15 mouse cellular contexts compared by ENCODE assay signal in genomic region chr2:5033546-5034420, GRCm38 (mm10). TPM values are rescaled to one million over a fixed set of nuclear protein-coding genes. Genes with fewer than 3 reads are reported as not detected.
DNase-seq lines count a peak whose midpoint lies in the region; ATAC-seq and TF ChIP-seq lines count a peak whose summit lies in the region.
"Had no signal": no experiment of that assay in that cellular context is flagged by ENCODE, and none has a peak within 500 bp of the region (broad histone marks: within the 10 kb centered on the region; RNA-seq: fewer than 3 reads in every experiment).

No protein-coding gene starts in this region.

- peak; percentile 38 to 42 for DNase-seq in heart, adult 2 months
- no peak for DNase-seq in heart, embryonic 10.5 days (ENCODE audit: low spot score)
- DNase-seq in midbrain, embryonic 11.5 days (ENCODE audit: low spot score, missing footprints): peak; percentile 61
- DNase-seq in midbrain, postnatal 0 days (ENCODE audit: low spot score): no peak
- no peak for DNase-seq in liver, embryonic 13.5 days
- no peak for DNase-seq in thymus, postnatal 10 days (ENCODE audit: low spot score in 2 of 2)
- no peak for DNase-seq in left cerebral cortex, adult 11 months (ENCODE audit: low spot score)
- DNase-seq: adrenal gland, postnatal 14 days; cerebellum, adult 11 months; kidney, adult 18-20 months; thymus, postnatal 36 days had no signal

- intact Hi-C loops in heart, adult 2 months (cut with DNase I): no loop called here

- no peak overlapping the region for H3K4me2 ChIP-seq in midbrain, embryonic 11.5 days
- no peak overlapping the region for H3K4me2 ChIP-seq in midbrain, postnatal 0 days (ENCODE audit: low read depth, low read length, poor library complexity, severe bottlenecking)
- no peak overlapping the region for H3K4me2 ChIP-seq in liver, embryonic 13.5 days
- H3K4me2 ChIP-seq: forebrain, embryonic 13.5 days had no signal

- 65% methylated on average over 14 of the region's 15 CpGs for WGBS in heart, adult 2 months
- 58% methylated on average over 15 of the region's 15 CpGs for WGBS in heart, embryonic 10.5 days
- 79% methylated on average over 14 of the region's 15 CpGs for WGBS in midbrain, embryonic 11.5 days
- WGBS in midbrain, postnatal 0 days: 70% methylated on average over 14 of the region's 15 CpGs
- 42% methylated on average over 13 of the region's 15 CpGs for WGBS in liver, embryonic 13.5 days (ENCODE audit: insufficient replicate concordance)

- H3K27me3 ChIP-seq in heart, adult 2 months (ENCODE audit: control insufficient read depth, insufficient read depth, low read length): no peaks in the 10 kb centered on the region
- no peaks in the 10 kb centered on the region for H3K27me3 ChIP-seq in heart, embryonic 10.5 days (ENCODE audit: insufficient read depth, poor library complexity, severe bottlenecking)
- no peaks in the 10 kb centered on the region for H3K27me3 ChIP-seq in midbrain, embryonic 11.5 days (ENCODE audit: control insufficient read depth, insufficient read depth, low read length)
- no peaks in the 10 kb centered on the region for H3K27me3 ChIP-seq in midbrain, postnatal 0 days (ENCODE audit: insufficient read depth, low read length)
- H3K27me3 ChIP-seq in liver, embryonic 13.5 days: no peaks in the 10 kb centered on the region
- H3K27me3 ChIP-seq: forebrain, embryonic 13.5 days had no signal

- no peak overlapping the region for H3K4me3 ChIP-seq in heart, adult 2 months
- no peak overlapping the region for H3K4me3 ChIP-seq in heart, embryonic 10.5 days
- H3K4me3 ChIP-seq in midbrain, embryonic 11.5 days (ENCODE audit: low read depth, low read length): no peak overlapping the region
- no peak overlapping the region for H3K4me3 ChIP-seq in midbrain, postnatal 0 days (ENCODE audit: low read depth, low read length)
- H3K4me3 ChIP-seq in liver, embryonic 13.5 days (replicated peaks): no peak overlapping the region
- H3K4me3 ChIP-seq: forebrain, embryonic 13.5 days had no signal

- ATAC-seq in midbrain, embryonic 11.5 days (ENCODE audit: low FRiP score): no peak
- no peak for ATAC-seq in midbrain, postnatal 0 days (ENCODE audit: low FRiP score)
- peak; percentile 77 for ATAC-seq in liver, embryonic 13.5 days (ENCODE audit: low read depth)
- no peak for ATAC-seq in CD4-positive, CD25-positive, alpha-beta regulatory T cell, adult 4 months
- ATAC-seq: forebrain, embryonic 13.5 days had no signal

- no peaks in the 10 kb centered on the region for H3K79me2 ChIP-seq in heart, adult 2 months (replicated peaks; ENCODE audit: control insufficient read depth, insufficient read depth, low read length)

- TF ChIP-seq CTCF in heart, adult 2 months (IDR thresholded peaks at IDR 0.05): no peak
- TF ChIP-seq CTCF in midbrain, postnatal 0 days (IDR thresholded peaks at IDR 0.05): no peak

- no peaks in the 10 kb centered on the region for H3K9me3 ChIP-seq in heart, embryonic 10.5 days
- no peaks in the 10 kb centered on the region for H3K9me3 ChIP-seq in midbrain, embryonic 11.5 days (ENCODE audit: control insufficient read depth, low read length)
- no peaks in the 10 kb centered on the region for H3K9me3 ChIP-seq in midbrain, postnatal 0 days (ENCODE audit: low read length)
- H3K9me3 ChIP-seq in liver, embryonic 13.5 days (replicated peaks): no peaks in the 10 kb centered on the region
- H3K9me3 ChIP-seq: forebrain, embryonic 13.5 days had no signal

- TF ChIP-seq POLR2A in heart, adult 2 months (IDR thresholded peaks at IDR 0.05; ENCODE audit: insufficient read depth, low read depth, low read length): no peak

- TF ChIP-seq EP300 in heart, adult 2 months (IDR thresholded peaks at IDR 0.05; ENCODE audit: insufficient read depth, low read depth, low read length): no peak

- 0 out of 2 replicates have a peak, but pooled peaks cover 2% of the 10 kb centered on the region for H3K36me3 ChIP-seq in heart, adult 2 months (ENCODE audit: control insufficient read depth, insufficient read depth, low read length)
- no peaks in the 10 kb centered on the region for H3K36me3 ChIP-seq in heart, embryonic 10.5 days
- H3K36me3 ChIP-seq in midbrain, embryonic 11.5 days (ENCODE audit: control insufficient read depth, insufficient read depth, low read length): no peaks in the 10 kb centered on the region
- peaks cover 17% of the 10 kb centered on the region; the same call in 1 of the 2 replicates for H3K36me3 ChIP-seq in midbrain, postnatal 0 days (ENCODE audit: insufficient read depth, low read length)
- H3K36me3 ChIP-seq in liver, embryonic 13.5 days: peaks cover 62% of the 10 kb centered on the region

- H3K4me1 ChIP-seq in heart, adult 2 months (ENCODE audit: control insufficient read depth, insufficient read depth, low read length): peaks cover 1% of the 10 kb centered on the region; the same call in 1 of the 2 replicates
- H3K4me1 ChIP-seq in heart, embryonic 10.5 days: no peaks in the 10 kb centered on the region
- no peaks in the 10 kb centered on the region for H3K4me1 ChIP-seq in midbrain, embryonic 11.5 days (ENCODE audit: control insufficient read depth, insufficient read depth, low read length)
- H3K4me1 ChIP-seq in midbrain, postnatal 0 days (ENCODE audit: insufficient read depth, low read length): no peaks in the 10 kb centered on the region
- peaks cover 30% of the 10 kb centered on the region for H3K4me1 ChIP-seq in liver, embryonic 13.5 days (replicated peaks)

- no peak overlapping the region for H3K27ac ChIP-seq in heart, adult 2 months
- no peak overlapping the region for H3K27ac ChIP-seq in heart, embryonic 10.5 days
- H3K27ac ChIP-seq in midbrain, embryonic 11.5 days (ENCODE audit: low read depth, low read length): no peak overlapping the region
- no peak overlapping the region for H3K27ac ChIP-seq in midbrain, postnatal 0 days (ENCODE audit: low read depth, low read length)
- H3K27ac ChIP-seq in liver, embryonic 13.5 days: peak overlapping the region; percentile 63
- H3K27ac ChIP-seq: forebrain, embryonic 13.5 days had no signal

- H3K9ac ChIP-seq in heart, adult 2 months (ENCODE audit: low read depth, low read length): no peak overlapping the region
- no peak overlapping the region for H3K9ac ChIP-seq in midbrain, embryonic 11.5 days (ENCODE audit: low read length)
- H3K9ac ChIP-seq in midbrain, postnatal 0 days (replicated peaks; ENCODE audit: low read length, poor library complexity, severe bottlenecking): no peak overlapping the region
- H3K9ac ChIP-seq in liver, embryonic 13.5 days: 0 out of 2 replicates have a peak overlapping the region, but pooled peaks have one; percentile 15
- H3K9ac ChIP-seq: forebrain, embryonic 13.5 days had no signal

RNA-seq across cellular contexts. Expression of gene Mcm10, which starts 21.2 kb away (rescaled TPM):
- under 1 TPM; 0.31 to 0.39 TPM for total RNA-seq in heart, adult 2 months (2021)
- polyA plus RNA-seq in heart, adult 2 months (2012; rRNA removed): 0.14 and 0.85 TPM in 2 replicates
- 31.8 and 43.5 TPM in 2 replicates for polyA plus RNA-seq in heart, embryonic 10.5 days (2016; fragmentation: Nextera tagmentation; extraction: Ambion mirVana)
- polyA plus RNA-seq in midbrain, embryonic 11.5 days (2014; fragmentation: Nextera tagmentation; extraction: Ambion mirVana): 49.8 and 53.1 TPM in 2 replicates
- total RNA-seq in midbrain, postnatal 0 days (2014; rRNA removed): 0.94 and 5.0 TPM in 2 replicates
- 1.2 and 1.3 TPM in 2 replicates for polyA plus RNA-seq in midbrain, postnatal 0 days (2015; fragmentation: Nextera tagmentation; extraction: Ambion mirVana)
- polyA plus RNA-seq in liver, embryonic 13.5 days (2015; fragmentation: Nextera tagmentation; extraction: Ambion mirVana): 39.3 and 47.0 TPM in 2 replicates
- 1 to 10 TPM; 1.8 to 7.9 TPM for polyA plus RNA-seq in CD4-positive, CD25-positive, alpha-beta regulatory T cell, adult 4 months (2017; shearing (Covaris generic))

RNA-seq across cellular contexts. Expression of gene Optn, which starts 30.1 kb away (rescaled TPM):
- 10 to 100 TPM; 76.3 to 100.0 TPM for total RNA-seq in heart, adult 2 months (2021)
- 16.5 and 18.6 TPM in 2 replicates for polyA plus RNA-seq in heart, adult 2 months (2012; rRNA removed)
- polyA plus RNA-seq in heart, embryonic 10.5 days (2016; fragmentation: Nextera tagmentation; extraction: Ambion mirVana): 10.0 and 13.2 TPM in 2 replicates
- 4.3 and 5.2 TPM in 2 replicates for polyA plus RNA-seq in midbrain, embryonic 11.5 days (2014; fragmentation: Nextera tagmentation; extraction: Ambion mirVana)
- total RNA-seq in midbrain, postnatal 0 days (2014; rRNA removed): 25.2 and 35.0 TPM in 2 replicates
- polyA plus RNA-seq in midbrain, postnatal 0 days (2015; fragmentation: Nextera tagmentation; extraction: Ambion mirVana): 28.5 and 28.7 TPM in 2 replicates
- polyA plus RNA-seq in liver, embryonic 13.5 days (2015; fragmentation: Nextera tagmentation; extraction: Ambion mirVana): 15.2 and 18.4 TPM in 2 replicates
- 1 to 10 TPM; 1.0 to 1.5 TPM for polyA plus RNA-seq in CD4-positive, CD25-positive, alpha-beta regulatory T cell, adult 4 months (2017; shearing (Covaris generic))

RNA-seq across cellular contexts. Expression of gene Ucma, which starts 57.9 kb away (rescaled TPM):
- not detected for total RNA-seq in heart, adult 2 months (2021)
- polyA plus RNA-seq in heart, adult 2 months (2012; rRNA removed): 0.88 and 1.4 TPM in 2 replicates
- polyA plus RNA-seq in heart, embryonic 10.5 days (2016; fragmentation: Nextera tagmentation; extraction: Ambion mirVana): not detected in 2 replicates
- not detected in 2 replicates for polyA plus RNA-seq in midbrain, embryonic 11.5 days (2014; fragmentation: Nextera tagmentation; extraction: Ambion mirVana)
- 0.33 and 2.6 TPM in 2 replicates for total RNA-seq in midbrain, postnatal 0 days (2014; rRNA removed)
- polyA plus RNA-seq in midbrain, postnatal 0 days (2015; fragmentation: Nextera tagmentation; extraction: Ambion mirVana): 0.69 and 1.6 TPM in 2 replicates
- not detected in 2 replicates for polyA plus RNA-seq in liver, embryonic 13.5 days (2015; fragmentation: Nextera tagmentation; extraction: Ambion mirVana)
- polyA plus RNA-seq in CD4-positive, CD25-positive, alpha-beta regulatory T cell, adult 4 months (2017; shearing (Covaris generic)): not detected
- total RNA-seq: adrenal gland, postnatal 14 days had no signal
- polyA plus RNA-seq: heart, embryonic 14.5 days; spleen, adult 2 months had no signal

Comparison
In these comparisons a context has a peak if more than half of its experiments do, and no peak if none do; other contexts are left out.
1. DNase-seq: peak in heart, adult 2 months (2 of 2) and midbrain, embryonic 11.5 days (single experiment); none in heart, embryonic 10.5 days (single experiment), midbrain, postnatal 0 days (single experiment), liver, embryonic 13.5 days (single experiment), thymus, postnatal 10 days (0 of 2) and left cerebral cortex, adult 11 months (single experiment).